Mouse (Mus musculus) thymus, postnatal 0 days (tissue): ENCODE data around the gene Adprhl1. TPM values are rescaled to one million over a fixed set of nuclear protein-coding genes. Genes with fewer than 3 reads are reported as not detected.

Experiments
- DNase-seq: peaks from one replicate; pipeline ENCODE4 v3.0.0-alpha.2; 2015; ENCODE audit warnings: low spot score
- polyA plus RNA-seq: library from polyadenylated mRNA; unstranded; fragments of >200 nt; fragmentation: Nextera tagmentation; extraction: Ambion mirVana; gene quantifications from 2 replicates; pipeline ENCODE4 v1.2.1, GENCODE M21; 2015

Gene Adprhl1
- polyA plus RNA-seq, 1 experiment from 2014 or later, result 0.31 TPM

DNA sequence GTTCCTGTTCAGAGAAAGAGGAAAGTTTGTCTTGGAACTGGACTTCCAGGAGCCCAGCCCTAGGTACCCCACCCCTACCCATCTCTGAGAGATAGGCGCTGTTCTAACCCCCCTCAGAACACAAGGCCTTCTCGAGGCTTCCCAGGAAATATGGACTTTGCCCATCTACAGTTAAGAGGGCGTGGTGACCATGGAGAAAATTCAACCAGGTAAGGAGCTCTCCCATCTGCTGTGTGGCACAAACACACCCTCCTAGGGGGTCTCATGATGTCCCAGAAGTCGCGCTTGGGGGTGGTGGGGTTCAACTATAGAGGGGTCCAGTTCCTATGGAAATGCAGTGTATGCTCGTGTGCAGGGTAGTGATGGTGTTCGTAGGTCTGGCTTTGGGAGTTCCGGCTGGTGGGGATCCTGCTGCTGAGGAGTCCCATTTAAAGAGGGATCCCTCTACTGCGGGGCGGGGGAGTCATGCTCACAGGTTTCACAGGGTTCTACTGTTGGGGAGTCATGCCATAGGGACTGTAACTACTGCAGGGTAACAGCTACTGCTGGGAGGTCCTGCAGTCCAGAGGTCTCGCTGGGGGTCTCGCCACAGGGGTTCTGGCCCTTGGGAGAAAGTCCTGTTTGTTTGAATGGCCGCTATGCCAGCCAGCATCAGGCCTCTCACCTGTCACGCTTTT lies 54.4 kb downstream of the Adprhl1 start:
- DNase-seq, result no peak

DNA sequence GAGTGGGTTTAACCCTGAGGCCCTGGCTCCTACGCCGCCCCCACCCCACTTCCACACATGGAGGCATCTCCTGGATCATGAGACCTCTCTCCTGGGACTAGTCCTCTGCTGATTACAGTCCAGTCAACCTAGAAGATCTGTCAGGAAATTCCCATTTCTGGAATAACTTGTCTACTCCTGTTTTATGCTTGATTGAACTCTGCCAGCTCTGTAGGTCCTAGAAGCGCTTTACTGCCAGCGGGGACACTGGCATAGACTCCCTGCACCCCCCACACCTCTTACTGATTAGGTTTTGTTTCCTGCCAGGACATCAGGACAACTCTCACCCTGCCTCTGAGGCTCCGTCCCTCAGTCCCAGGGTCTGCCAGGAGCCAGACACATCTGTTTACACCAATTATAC lies 56.5 kb downstream of the Adprhl1 start:
- DNase-seq, result no peak

DNA sequence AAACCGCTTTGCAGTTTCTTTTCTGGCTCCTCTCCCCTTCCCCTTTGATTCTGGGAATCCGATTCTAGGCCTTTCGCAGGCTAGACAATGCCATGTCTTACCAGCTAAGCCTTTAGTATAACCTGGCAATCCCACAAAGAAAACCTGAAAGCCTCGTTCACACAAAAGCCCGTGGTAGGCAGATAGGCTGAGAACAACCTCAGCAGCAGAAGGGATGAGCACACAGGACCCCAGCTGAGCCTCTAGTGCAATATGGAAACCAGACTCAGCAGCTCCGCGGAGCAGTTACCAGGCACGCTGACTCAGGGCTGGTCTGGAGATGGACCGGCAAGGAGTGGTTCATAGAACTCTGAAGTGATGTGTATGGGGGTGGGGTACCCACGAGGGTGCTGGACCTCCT lies 59.1 kb downstream of the Adprhl1 start:
- no peak for DNase-seq

DNA sequence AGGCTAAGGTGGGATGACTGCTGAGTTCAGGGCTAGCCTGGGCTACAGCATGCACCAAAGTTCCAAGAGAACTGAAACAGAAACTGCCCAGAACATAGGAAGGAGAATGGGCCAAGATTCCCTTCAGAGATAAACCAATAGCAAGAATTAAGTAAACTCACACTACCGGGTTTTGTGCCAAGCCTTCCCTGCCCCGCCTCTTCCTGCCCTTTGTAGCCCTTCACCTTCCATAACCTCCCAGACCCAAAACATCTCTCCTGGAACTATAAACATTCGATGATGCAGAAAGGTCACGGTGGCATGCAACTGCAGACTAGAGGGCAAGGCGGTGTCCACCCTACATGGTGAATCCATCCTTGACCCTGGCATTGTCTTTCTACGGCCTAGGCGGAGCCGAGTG lies 63.7 kb downstream of the Adprhl1 start:
- DNase-seq, result no peak

DNA sequence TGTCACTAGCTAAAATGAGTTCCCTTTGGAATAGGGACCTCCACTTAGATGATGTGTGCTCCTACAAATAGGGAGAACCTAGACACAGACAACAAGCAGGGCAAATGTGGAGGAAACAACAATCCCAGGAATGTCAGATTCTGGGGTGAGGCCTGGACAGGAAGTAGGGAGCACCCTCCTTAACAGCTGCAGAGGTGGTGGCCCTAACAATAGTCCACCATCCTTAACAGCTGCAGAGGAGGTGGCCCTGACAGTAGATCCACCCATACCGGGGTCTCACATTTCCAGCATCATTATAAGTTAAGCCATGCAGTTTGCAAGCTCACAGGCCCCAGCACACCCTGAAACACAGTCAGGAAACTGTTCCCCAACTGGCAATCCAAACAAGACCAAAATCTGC lies 65.1 kb downstream of the Adprhl1 start:
- DNase-seq, result no peak

DNA sequence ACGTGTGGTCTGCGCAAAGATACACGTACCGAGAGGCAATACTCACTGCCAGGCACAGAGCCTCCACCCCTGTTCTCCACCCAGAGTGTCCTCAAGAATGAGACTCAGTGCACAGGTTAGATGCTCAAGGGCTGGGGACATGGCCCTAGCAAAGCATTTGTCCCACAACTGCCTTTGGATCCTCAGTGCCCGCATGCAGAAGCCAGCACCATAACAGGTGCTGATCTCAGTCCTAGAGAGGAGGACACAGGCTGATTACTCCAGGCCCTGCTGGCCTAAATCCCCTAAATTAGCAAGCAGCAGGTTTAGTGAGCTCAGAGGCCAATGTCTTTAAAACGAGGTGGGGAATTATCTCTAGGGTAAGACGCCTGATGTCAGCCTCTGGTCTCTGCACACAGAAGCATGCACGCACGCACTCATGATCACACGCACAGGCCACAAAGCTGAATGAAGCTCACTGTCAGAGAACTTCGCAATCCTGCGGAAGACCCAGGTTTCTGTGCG lies 65.9 kb downstream of the Adprhl1 start:
- no peak for DNase-seq

DNA sequence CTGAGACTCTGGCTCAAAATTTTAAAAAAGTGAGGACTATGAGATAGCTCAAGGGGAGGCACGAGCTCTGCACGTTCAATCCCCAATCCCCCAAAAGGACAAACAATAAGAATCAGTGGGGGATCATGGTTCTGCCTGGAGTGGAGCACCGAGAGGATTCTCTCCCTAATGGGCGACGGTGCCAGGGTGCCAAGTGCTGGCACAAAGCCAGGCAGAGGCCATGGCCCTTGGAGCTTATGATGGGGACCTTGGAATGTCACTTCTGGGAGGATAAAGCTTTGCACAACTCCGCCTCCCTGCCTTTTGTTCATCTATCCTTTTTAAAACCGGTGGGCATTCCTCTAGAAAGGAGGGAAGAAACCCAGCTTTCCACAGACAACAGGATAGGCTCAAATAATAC lies 66.3 kb downstream of the Adprhl1 start:
- DNase-seq, result no peak

DNA sequence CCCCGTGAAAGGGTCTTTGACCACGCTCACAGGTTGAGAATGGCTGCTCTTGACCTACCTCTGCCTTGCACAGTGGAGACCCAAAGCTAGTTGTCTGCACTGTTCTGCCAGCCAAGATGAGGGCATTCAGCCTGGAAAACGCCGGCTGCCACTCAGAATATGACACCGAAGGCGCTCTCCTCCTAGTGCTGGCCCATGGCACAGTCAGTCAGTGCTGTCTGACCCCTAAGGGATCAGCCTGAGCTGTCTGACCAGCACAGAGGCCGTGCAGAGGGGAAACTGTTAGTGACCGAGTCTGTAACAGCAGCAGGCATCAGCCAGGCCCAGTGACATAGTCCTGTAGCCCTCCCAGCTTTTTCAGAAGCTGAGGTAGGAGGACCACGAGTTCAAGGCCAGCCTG lies 66.7 kb downstream of the Adprhl1 start:
- no peak for DNase-seq

DNA sequence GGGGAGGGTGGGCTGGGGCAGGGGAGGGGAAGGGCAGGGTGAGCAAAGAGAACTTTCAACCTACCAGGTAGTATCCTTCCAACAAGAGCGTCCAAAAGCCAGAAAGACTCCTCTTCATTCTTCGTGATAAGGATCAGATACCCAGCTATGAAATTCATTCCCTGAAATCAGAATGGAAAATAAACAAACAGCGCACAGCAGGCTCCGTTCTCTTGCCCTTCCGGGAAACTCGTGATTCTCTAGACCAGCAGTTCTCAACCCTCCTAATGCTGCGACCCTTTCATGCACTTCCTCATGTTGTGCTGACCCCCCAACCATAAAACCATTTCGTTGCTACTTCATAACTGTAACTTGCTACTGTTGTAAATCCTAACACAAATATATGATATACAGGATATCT lies 67.1 kb downstream of the Adprhl1 start:
- no peak for DNase-seq

DNA sequence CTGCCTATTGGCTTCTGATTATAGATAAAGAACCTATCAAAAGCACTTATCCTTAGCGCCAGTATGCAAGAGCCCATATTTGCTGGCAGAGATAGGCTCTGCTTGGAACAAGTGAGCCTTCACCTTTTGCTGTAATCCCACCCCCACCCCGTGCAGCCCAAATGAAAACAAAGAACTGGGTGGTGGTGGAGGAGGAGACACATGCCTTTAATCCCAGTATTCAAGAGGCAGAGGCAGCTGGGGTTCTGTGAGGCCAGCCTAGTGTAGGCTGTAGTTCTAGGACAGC lies 72.3 kb downstream of the Adprhl1 start:
- DNase-seq, result no peak

DNA sequence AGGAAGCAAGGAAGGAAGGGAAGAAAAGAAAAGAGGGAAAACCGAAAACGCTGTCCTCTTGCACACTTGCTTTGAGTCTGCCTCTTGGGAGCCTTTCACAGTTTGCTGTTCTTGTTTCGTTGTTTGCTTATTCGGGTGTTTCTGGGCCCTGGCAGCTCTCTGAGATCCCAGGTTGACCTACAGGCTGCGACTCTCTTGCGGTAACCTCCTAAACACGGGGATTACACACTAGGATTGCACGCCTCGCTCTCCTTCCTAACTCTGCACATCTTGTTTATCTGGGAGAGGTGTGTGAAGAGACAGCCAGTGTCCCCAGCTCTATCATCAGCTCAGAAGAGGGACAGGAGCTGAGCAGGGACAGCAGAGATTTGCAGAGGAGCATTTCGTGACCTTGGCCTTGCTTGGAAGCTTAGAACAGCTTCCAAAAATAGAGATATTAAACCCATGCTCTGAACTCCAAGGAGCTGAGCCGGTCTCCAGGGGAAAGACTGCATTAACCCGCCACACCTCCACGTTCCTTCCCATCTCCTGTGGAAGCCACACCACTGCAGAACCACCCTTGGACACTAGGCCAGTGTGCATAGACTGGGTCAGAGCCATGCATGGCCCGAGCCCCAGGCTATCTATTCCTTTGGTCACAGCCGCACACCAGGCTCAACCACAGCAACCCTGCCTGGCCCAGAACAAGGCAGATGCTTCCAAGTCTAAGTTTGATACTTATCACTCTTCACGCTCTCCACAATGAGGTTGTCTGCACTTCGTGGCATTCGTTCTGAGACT lies 72.9 kb downstream of the Adprhl1 start:
- no peak for DNase-seq

DNA sequence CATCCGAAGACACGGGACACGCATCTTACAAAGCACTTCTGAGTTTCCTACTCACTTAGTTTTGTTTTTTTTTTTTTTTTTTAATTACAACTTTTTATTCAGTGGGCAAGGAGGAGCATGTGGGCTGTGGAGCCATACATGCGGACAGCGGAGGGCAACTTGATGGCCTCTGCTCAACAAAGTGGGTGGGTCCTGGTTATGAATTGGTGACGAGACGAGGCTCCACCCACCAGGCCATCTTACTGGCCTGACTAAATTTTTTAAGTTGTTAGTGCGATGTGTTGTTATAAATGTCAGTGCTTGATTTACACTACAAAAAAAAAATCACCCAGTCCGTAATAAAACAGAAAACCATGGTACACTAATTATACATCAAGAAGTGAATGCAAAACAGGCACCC lies 73.6 kb downstream of the Adprhl1 start:
- DNase-seq, result no peak

DNA sequence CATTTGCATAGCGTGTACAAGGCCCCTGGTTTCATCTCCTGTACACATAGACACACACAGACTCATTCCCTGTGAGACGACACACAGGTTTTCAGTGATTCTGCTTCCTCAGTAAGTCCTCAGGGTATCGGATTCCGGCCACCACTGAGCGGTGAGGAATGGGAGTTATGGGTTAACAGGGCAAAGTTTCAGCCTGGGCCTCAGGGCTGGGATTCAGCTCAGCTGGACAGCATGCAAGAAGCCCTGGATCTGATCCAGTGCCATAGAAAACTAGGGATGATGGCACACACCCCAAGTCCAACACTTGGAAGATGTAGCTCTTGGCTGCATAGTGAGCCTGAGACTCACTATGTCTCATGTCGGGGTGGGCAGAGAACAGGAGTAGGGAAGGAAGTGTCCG lies 74.0 kb downstream of the Adprhl1 start:
- DNase-seq, result no peak

DNA sequence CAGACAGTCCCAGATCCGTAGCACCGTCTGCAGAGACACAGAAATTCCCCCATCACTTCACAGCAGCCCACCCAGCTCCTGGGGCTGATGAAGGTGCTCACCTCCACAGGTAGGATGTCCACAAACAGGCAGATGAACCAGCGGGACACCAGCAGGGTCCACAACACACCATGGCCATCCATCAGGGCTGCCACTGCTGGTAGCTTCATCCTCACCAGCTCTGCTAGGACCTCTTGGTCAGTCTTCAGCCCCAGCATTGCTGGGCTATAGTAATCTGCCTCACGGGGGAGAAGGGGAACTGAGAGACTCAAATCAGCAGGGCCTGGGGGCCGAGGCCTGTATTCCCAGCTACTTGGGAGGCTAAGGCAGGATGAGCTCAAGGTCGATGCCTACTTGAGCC lies 74.5 kb downstream of the Adprhl1 start:
- DNase-seq, result no peak

DNA sequence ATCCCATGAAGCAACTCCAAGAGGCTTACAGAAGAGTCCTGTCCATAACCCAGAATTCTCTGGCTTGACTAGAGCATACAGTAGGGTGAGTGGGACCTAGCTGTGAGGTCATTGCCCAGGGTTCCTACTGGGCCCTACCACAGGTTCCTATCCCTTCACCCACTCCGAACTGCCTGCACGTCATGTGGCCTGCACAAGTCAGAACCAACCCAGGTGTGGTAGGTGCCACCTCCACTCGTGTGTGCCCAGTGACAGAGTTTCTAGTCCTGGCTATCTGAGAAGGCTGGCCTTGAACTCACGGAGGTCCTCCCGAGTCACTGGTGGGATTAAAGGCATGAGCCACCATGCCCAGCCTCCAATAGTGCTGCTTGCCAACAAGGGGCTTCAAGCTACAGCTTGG lies 75.8 kb downstream of the Adprhl1 start:
- no peak for DNase-seq

DNA sequence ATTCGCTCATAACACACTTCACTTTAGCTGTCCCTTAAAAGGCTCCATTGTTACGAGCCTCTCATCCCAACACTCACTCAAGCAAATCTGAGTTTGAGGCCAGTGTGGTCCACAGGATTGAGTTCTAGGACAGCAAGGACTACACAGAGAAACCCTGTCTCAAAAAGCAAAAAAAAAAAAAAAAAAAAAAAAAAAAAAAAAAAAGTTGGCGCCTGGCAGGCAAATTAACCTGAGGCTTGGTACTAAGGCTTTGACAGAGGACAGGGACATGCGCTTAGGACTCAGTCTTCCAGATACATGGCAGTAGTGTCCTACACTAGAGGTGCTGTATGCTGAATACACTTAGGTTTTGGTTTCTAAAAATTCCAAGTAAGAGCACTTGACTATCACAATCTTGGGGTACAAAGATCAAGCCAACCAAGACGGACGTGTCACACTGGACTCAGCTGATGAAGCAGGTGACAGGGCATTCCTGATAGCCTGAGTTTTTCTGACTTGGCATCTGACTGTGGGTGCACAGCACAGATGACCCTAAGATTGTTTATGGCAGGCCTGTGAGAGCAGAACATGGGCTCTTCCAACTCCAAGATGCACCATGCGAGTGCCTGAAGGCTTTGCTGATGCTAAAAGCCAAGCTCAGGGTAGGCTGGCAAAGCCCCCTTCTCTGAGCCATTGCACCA lies 76.6 kb downstream of the Adprhl1 start:
- DNase-seq, result no peak

DNA sequence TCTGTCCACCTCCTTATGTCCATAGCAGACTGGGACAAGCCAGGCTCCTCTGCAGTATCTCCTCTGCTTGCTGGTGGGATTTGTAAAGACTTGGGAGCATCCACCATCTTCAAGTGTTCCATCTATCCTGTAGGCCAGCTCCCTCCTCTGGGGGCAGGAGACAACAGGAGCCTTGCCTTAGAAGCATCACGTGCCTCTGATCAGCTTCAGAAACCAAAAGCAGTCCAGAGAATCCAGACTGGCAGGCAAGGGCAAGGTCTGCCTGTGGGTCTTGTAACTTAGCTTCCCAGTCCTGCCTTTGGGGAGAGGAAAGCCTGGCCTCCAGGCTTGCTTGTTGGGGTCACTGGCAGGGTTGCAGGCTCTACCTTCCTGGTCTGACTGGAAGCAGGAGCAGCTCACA lies 78.3 kb downstream of the Adprhl1 start:
- no peak for DNase-seq

DNA sequence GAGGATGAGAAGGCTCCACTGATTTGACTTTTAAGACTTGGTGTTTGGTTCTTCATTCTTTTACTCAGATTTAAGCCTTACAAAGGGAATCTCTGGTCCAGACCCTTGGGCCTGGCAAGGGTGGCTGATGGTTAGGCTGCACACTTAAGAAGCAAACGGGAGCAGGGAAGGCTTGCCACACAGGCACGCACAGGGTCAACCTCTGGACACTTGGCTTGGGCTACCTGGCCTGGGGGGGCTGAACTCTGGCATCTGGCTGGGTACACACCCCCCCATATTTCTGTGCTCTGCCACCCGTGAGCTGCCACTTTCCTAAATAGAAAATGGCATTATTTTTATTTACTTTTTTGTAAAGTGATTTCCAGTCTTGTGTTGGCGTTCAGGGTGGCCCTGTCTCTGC lies 79.2 kb downstream of the Adprhl1 start:
- DNase-seq, result no peak

DNA sequence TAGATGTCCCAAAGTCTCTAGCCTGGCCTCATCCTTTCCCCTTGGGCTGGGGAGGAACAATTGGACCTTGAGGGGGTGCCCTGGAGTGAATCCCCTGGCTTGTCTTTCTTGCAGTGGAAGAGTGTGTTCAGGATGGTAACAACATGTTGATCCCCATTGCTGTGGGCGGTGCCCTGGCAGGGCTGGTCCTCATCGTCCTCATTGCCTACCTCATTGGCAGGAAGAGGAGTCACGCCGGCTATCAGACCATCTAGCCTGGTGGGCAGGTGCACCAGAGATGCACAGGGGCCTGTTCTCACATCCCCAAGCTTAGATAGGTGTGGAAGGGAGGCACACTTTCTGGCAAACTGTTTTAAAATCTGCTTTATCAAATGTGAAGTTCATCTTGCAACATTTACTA lies 79.7 kb downstream of the Adprhl1 start:
- DNase-seq, result no peak
